ENCODE assay signal across 9 mouse cellular contexts in genomic region chr9:29413126-29413525, GRCm38 (mm10).
DNase-seq lines count a peak whose midpoint lies in the region; ATAC-seq lines count a peak whose summit lies in the region.
"Had no signal": no experiment of that assay in that cellular context is flagged by ENCODE, and none has a peak within 500 bp of the region (broad histone marks: within the 10 kb centered on the region; RNA-seq: fewer than 3 reads in every experiment).

No protein-coding gene starts in this region.

- H3K9me3 ChIP-seq in heart, embryonic 14.5 days (ENCODE audit: control insufficient read depth, low read length), result no peaks in the 10 kb centered on the region
- H3K9me3 ChIP-seq in forebrain, embryonic 14.5 days (replicated peaks; ENCODE audit: control insufficient read depth, low read length), result no peaks in the 10 kb centered on the region
- H3K9me3 ChIP-seq in midbrain, embryonic 13.5 days, result no peaks in the 10 kb centered on the region

- H3K27me3 ChIP-seq in heart, embryonic 14.5 days (ENCODE audit: control insufficient read depth, insufficient read depth, low read length), result peaks cover 15% of the 10 kb centered on the region
- peaks cover 9% of the 10 kb centered on the region; the same call in 1 of the 2 replicates for H3K27me3 ChIP-seq in forebrain, embryonic 14.5 days (replicated peaks; ENCODE audit: control insufficient read depth, insufficient read depth, low read length)
- H3K27me3 ChIP-seq in midbrain, embryonic 13.5 days, result peaks cover 32% of the 10 kb centered on the region

- H3K4me2 ChIP-seq in heart, embryonic 14.5 days (ENCODE audit: low read length), result peak overlapping the region; percentile 96; the same call in 1 of the 2 replicates
- peak overlapping the region; percentile 96; the same call in 1 of the 2 replicates for H3K4me2 ChIP-seq in forebrain, embryonic 14.5 days (ENCODE audit: low read length)
- peak overlapping the region; percentile 81 for H3K4me2 ChIP-seq in midbrain, embryonic 13.5 days (replicated peaks)

- H3K4me3 ChIP-seq in heart, embryonic 14.5 days (ENCODE audit: control insufficient read depth in 1 of 2, insufficient read depth in 1 of 2, low read depth in 1 of 2, low read length in 2 of 2), result no peak overlapping the region
- H3K4me3 ChIP-seq in forebrain, embryonic 14.5 days (ENCODE audit: low read depth, low read length), result 0 out of 2 replicates have a peak overlapping the region, but pooled peaks have one; percentile 48
- H3K4me3 ChIP-seq in midbrain, embryonic 13.5 days (replicated peaks), result no peak overlapping the region

- no peak for DNase-seq in heart, postnatal 10 days
- DNase-seq in cerebellum, postnatal 36 days, result peak; percentile 29 to 55
- DNase-seq in forebrain, embryonic 14.5 days (ENCODE audit: low spot score), result no peak
- DNase-seq in adrenal gland, adult 8-10 months, result no peak
- no peak for DNase-seq in urinary bladder, postnatal 4 days (ENCODE audit: low spot score in 2 of 2)
- DNase-seq: lung, postnatal 14 days had no signal

- no peak for ATAC-seq in heart, embryonic 14.5 days (ENCODE audit: insufficient number of reproducible peaks, insufficient read depth, low FRiP score, low read depth)
- ATAC-seq in forebrain, embryonic 14.5 days, result no peak
- ATAC-seq in midbrain, embryonic 13.5 days, result no peak
- ATAC-seq: inflammation-experienced regulatory T-cells, adult 6 months had no signal

- peaks cover 4 to 6% of the 10 kb centered on the region in 2 experiments; a peak in 3 of 4 replicates for H3K4me1 ChIP-seq in heart, embryonic 14.5 days (ENCODE audit: control insufficient read depth in 2 of 2, insufficient read depth in 2 of 2, low read length in 2 of 2)
- 0 out of 2 replicates have a peak, but pooled peaks cover 4% of the 10 kb centered on the region for H3K4me1 ChIP-seq in forebrain, embryonic 14.5 days (ENCODE audit: control insufficient read depth, insufficient read depth, low read length)
- H3K4me1 ChIP-seq in midbrain, embryonic 13.5 days (replicated peaks), result peaks cover 41% of the 10 kb centered on the region

- H3K27ac ChIP-seq in heart, embryonic 14.5 days (replicated peaks in 1 of 2; ENCODE audit: control insufficient read depth in 1 of 2, insufficient read depth in 1 of 2, low read depth in 2 of 2, low read length in 2 of 2), result no peak overlapping the region
- H3K27ac ChIP-seq in forebrain, embryonic 14.5 days (ENCODE audit: low read depth, low read length), result no peak overlapping the region
- no peak overlapping the region for H3K27ac ChIP-seq in midbrain, embryonic 13.5 days

- intact Hi-C loops in heart, postnatal 10 days (cut with DNase I), result loop anchor here (5.0 kb wide), 1 partner anchor 229 kb away; no protein-coding TSS in a partner anchor

- H3K9ac ChIP-seq in heart, embryonic 14.5 days (ENCODE audit: low read length), result no peak overlapping the region
- no peak overlapping the region for H3K9ac ChIP-seq in forebrain, embryonic 14.5 days (ENCODE audit: low read length)
- H3K9ac ChIP-seq in midbrain, embryonic 13.5 days (replicated peaks), result no peak overlapping the region

- H3K36me3 ChIP-seq in heart, embryonic 14.5 days (ENCODE audit: control insufficient read depth, insufficient read depth, low read length), result no peaks in the 10 kb centered on the region
- no peaks in the 10 kb centered on the region for H3K36me3 ChIP-seq in forebrain, embryonic 14.5 days (ENCODE audit: control insufficient read depth, insufficient read depth, low read length)
- H3K36me3 ChIP-seq in midbrain, embryonic 13.5 days, result no peaks in the 10 kb centered on the region

- 76% methylated on average over 4 of the region's 4 CpGs for WGBS in heart, embryonic 14.5 days
- 70% methylated on average over 4 of the region's 4 CpGs for WGBS in forebrain, embryonic 14.5 days
- 71% methylated on average over 4 of the region's 4 CpGs for WGBS in midbrain, embryonic 13.5 days

Comparison
In these comparisons a context has a peak if more than half of its experiments do, and no peak if none do; other contexts are left out.
1. DNase-seq: peak in cerebellum, postnatal 36 days (2 of 2); none in heart, postnatal 10 days (0 of 2), forebrain, embryonic 14.5 days (single experiment), adrenal gland, adult 8-10 months (single experiment) and urinary bladder, postnatal 4 days (0 of 2).
2. Peak in every context shown above with its lines, with median percentiles within 50 percentile points of each other: H3K4me2 ChIP-seq.